Comparison of ENCODE assay signal across 8 mouse cellular contexts in genomic region chr12:72693895-72694294, GRCm38 (mm10). TPM values are rescaled to one million over a fixed set of nuclear protein-coding genes. Genes with fewer than 3 reads are reported as not detected.
DNase-seq lines count a peak whose midpoint lies in the region; ATAC-seq lines count a peak whose summit lies in the region.

No protein-coding gene starts in this region.

- WGBS in hindbrain, embryonic 16.5 days, result 48% methylated on average over 6 of the region's 6 CpGs
- 56% methylated on average over 6 of the region's 6 CpGs for WGBS in hindbrain, embryonic 13.5 days
- WGBS in lung, embryonic 16.5 days, result 30% methylated on average over 6 of the region's 6 CpGs

- H3K9ac ChIP-seq in hindbrain, embryonic 16.5 days (ENCODE audit: low read depth, low read length), result no peak overlapping the region
- no peak overlapping the region for H3K9ac ChIP-seq in hindbrain, embryonic 13.5 days
- H3K9ac ChIP-seq in lung, embryonic 16.5 days (ENCODE audit: low read length), result no peak overlapping the region

- ATAC-seq in hindbrain, embryonic 16.5 days, result no peak
- no peak for ATAC-seq in hindbrain, embryonic 13.5 days (ENCODE audit: low FRiP score)
- peak; percentile 28; the same call in 1 of the 2 replicates for ATAC-seq in lung, embryonic 16.5 days (ENCODE audit: low read depth)
- ATAC-seq in monocyte, adult 5-6 weeks (replicated peaks; ENCODE audit: insufficient number of reproducible peaks, low FRiP score, low TSS enrichment, poor library complexity, severe bottlenecking), result no peak

- no peak overlapping the region for H3K4me3 ChIP-seq in hindbrain, embryonic 16.5 days (ENCODE audit: low read length)
- H3K4me3 ChIP-seq in hindbrain, embryonic 13.5 days, result no peak overlapping the region
- H3K4me3 ChIP-seq in lung, embryonic 16.5 days (ENCODE audit: low read length), result no peak overlapping the region

- no peaks in the 10 kb centered on the region for H3K9me3 ChIP-seq in hindbrain, embryonic 16.5 days (ENCODE audit: control insufficient read depth, low read length)
- H3K9me3 ChIP-seq in hindbrain, embryonic 13.5 days, result no peaks in the 10 kb centered on the region
- H3K9me3 ChIP-seq in lung, embryonic 16.5 days (ENCODE audit: control insufficient read depth, low read length), result no peaks in the 10 kb centered on the region

- peak; percentile 20 to 34 for DNase-seq in B cell, adult 2 months
- DNase-seq in MN1 (ENCODE audit: low spot score), result peak; percentile 84
- DNase-seq in forelimb bud, embryonic 11.5 days (ENCODE audit: low read depth, low spot score), result peak; percentile 33
- DNase-seq in right cerebral cortex, postnatal 36 days (ENCODE audit: low spot score in 2 of 2), result no peak

- peak overlapping the region; percentile 10; the same call in 1 of the 2 replicates for H3K4me2 ChIP-seq in hindbrain, embryonic 16.5 days (ENCODE audit: low read length)
- no peak overlapping the region for H3K4me2 ChIP-seq in hindbrain, embryonic 13.5 days
- no peak overlapping the region for H3K4me2 ChIP-seq in lung, embryonic 16.5 days (ENCODE audit: low read depth, low read length)

- H3K27ac ChIP-seq in hindbrain, embryonic 16.5 days (ENCODE audit: low read depth, low read length), result no peak overlapping the region
- no peak overlapping the region for H3K27ac ChIP-seq in hindbrain, embryonic 13.5 days
- H3K27ac ChIP-seq in lung, embryonic 16.5 days (ENCODE audit: low read length), result no peak overlapping the region

- no peaks in the 10 kb centered on the region for H3K27me3 ChIP-seq in hindbrain, embryonic 16.5 days (replicated peaks; ENCODE audit: control insufficient read depth, insufficient read depth, low read length)
- H3K27me3 ChIP-seq in hindbrain, embryonic 13.5 days, result no peaks in the 10 kb centered on the region
- no peaks in the 10 kb centered on the region for H3K27me3 ChIP-seq in lung, embryonic 16.5 days (ENCODE audit: control insufficient read depth, insufficient read depth, low read depth, low read length)

- no peaks in the 10 kb centered on the region for H3K4me1 ChIP-seq in hindbrain, embryonic 16.5 days (ENCODE audit: control insufficient read depth, insufficient read depth, low read depth, low read length)
- no peaks in the 10 kb centered on the region for H3K4me1 ChIP-seq in hindbrain, embryonic 13.5 days (replicated peaks)
- 0 out of 2 replicates have a peak, but pooled peaks cover 3% of the 10 kb centered on the region for H3K4me1 ChIP-seq in lung, embryonic 16.5 days (replicated peaks; ENCODE audit: control insufficient read depth, insufficient read depth, low read length)

- no peaks in the 10 kb centered on the region for H3K36me3 ChIP-seq in hindbrain, embryonic 16.5 days (ENCODE audit: control insufficient read depth, insufficient read depth, low read length)
- no peaks in the 10 kb centered on the region for H3K36me3 ChIP-seq in hindbrain, embryonic 13.5 days
- no peaks in the 10 kb centered on the region for H3K36me3 ChIP-seq in lung, embryonic 16.5 days (ENCODE audit: control insufficient read depth, insufficient read depth, low read length)

RNA-seq across cellular contexts. Expression of gene Dhrs7, which starts 29.2 kb away (rescaled TPM):
- polyA plus RNA-seq in hindbrain, embryonic 16.5 days (2015; fragmentation: Nextera tagmentation; extraction: Ambion mirVana), result 20.4 and 22.7 TPM in 2 replicates
- polyA plus RNA-seq in hindbrain, embryonic 13.5 days (2015; fragmentation: Nextera tagmentation; extraction: Ambion mirVana), result 11.2 and 11.6 TPM in 2 replicates
- polyA plus RNA-seq in lung, embryonic 16.5 days (2015; fragmentation: Nextera tagmentation; extraction: Ambion mirVana), result 83.8 and 92.1 TPM in 2 replicates
- 56.3 to 90.0 TPM (median 81.0 TPM) in 3 replicates for total RNA-seq in monocyte, adult 5-6 weeks (2017)

RNA-seq across cellular contexts. Expression of gene Gm4756, which starts 44.4 kb away (rescaled TPM):
- not detected in 2 replicates for polyA plus RNA-seq in hindbrain, embryonic 16.5 days (2015; fragmentation: Nextera tagmentation; extraction: Ambion mirVana)
- polyA plus RNA-seq in hindbrain, embryonic 13.5 days (2015; fragmentation: Nextera tagmentation; extraction: Ambion mirVana), result not detected in 2 replicates
- polyA plus RNA-seq in lung, embryonic 16.5 days (2015; fragmentation: Nextera tagmentation; extraction: Ambion mirVana), result not detected in 2 replicates
- not detected in 3 replicates for total RNA-seq in monocyte, adult 5-6 weeks (2017)

Comparison
In these comparisons a context has a peak if more than half of its experiments do, and no peak if none do; other contexts are left out.
1. DNase-seq: peak in B cell, adult 2 months (2 of 2), MN1 (single experiment) and forelimb bud, embryonic 11.5 days (single experiment); none in right cerebral cortex, postnatal 36 days (0 of 2).